Mouse (Mus musculus) megakaryocyte, embryonic 14.5 days (primary cell): ENCODE measurements around the gene Mcat. TPM values are rescaled to one million over a fixed set of nuclear protein-coding genes. Genes with fewer than 3 reads are reported as not detected.
A peak's percentile ranks its signal among the peaks of the same experiment; 100 is the strongest.

Experiments used
- H3K27me3 ChIP-seq: replicated peaks from 2 replicates; pipeline ENCODE3; 2012; ENCODE audit warnings: inconsistent platforms
- H3K36me3 ChIP-seq: replicated peaks from 2 replicates; pipeline ENCODE3; 2012; ENCODE audit warnings: low read length, inconsistent platforms, mixed read lengths
- H3K4me1 ChIP-seq: 2 replicates; pipeline ENCODE4 v1.6.1; 2012; ENCODE audit warnings: inconsistent platforms
- H3K4me3 ChIP-seq: replicated peaks from 2 replicates; pipeline ENCODE3; 2012; ENCODE audit warnings: moderate library complexity, mild to moderate bottlenecking, inconsistent platforms
- H3K9me3 ChIP-seq: 2 replicates; pipeline ENCODE4 v1.6.1; 2012; ENCODE audit warnings: inconsistent platforms
- FLI1 ChIP-seq: IDR thresholded peaks from 2 replicates; pipeline ENCODE4 v1.6.1; 2012; ENCODE audit warnings: low read length, inconsistent platforms, mixed read lengths
- GATA1 ChIP-seq: IDR thresholded peaks from 3 replicates; pipeline ENCODE4 v1.6.1; 2012; ENCODE audit warnings: mixed read lengths, low read length, inconsistent platforms, borderline replicate concordance
- polyA plus RNA-seq: library from polyadenylated mRNA; stranded (reverse); fragments of >175 nt; gene quantifications from 2 replicates; pipeline ENCODE4 v1.2.3, GENCODE M21; 2012; ENCODE audit warnings: low replicate concordance; ENCODE audit not compliant: insufficient read depth

Gene Mcat
- polyA plus RNA-seq, 1 experiment = 15.3 TPM

DNA sequence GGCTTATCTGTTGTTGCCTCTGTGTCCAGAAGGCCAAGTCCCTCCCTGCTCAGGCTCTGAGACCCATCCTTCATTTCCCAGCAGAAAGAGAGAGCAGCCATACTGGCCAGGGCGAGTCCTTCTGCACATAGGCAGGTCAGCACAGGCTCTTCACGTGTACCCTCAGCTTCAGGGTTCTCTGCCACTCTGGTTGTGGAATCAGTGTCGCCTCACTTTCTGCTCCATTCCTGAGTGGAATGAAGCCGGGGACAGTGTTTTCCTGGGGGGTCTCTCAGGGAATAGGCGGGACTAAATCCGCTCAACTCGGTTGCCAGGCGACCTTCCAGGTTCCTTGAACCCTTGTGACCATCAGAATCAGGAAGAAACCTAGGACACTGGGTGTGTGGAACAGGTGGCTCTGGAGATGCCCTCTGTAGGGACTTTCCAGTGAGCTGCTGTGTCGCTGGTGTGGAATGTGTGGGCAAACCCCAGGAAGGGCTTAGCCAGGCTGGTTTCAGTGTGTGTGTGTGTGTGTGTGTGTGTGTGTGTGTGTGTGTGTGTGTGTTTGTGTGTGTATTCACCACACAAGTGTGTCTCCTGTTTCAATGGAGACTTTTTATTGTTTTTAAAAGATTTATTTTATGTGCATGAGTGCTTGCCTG is 21.8 kb downstream of the Mcat start:
- Histone ChIP-seq H3K27me3 (peaks cover 4% of the 10 kb centered on the region), H3K4me3 (no peak overlapping the region), H3K4me1 (peaks cover 82% of the 10 kb centered on the region), H3K36me3 (peaks cover 51% of the 10 kb centered on the region), H3K9me3 (no peaks in the 10 kb centered on the region)
- no peak for TF ChIP-seq FLI1
- no peak for TF ChIP-seq GATA1

DNA sequence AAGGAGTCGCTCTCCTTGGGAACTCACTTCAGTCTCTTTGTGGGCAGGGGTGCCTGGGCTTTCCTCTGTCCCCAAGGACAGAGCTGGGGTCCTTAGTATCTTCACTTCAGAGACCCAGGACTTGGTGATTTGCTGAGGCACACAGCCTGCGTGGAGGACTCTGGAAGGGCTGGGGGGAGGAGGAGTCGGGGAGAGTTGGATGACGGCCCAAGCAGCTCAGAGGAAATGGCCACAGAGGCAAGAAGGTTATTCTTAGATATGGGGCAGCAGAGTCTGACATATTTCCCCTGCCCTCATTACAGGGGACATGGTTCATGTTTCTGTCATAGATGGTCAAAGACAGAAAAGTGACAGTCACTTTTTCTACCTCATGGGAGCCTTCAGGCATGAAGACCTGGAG is 23.7 kb downstream of the Mcat start:
- peak overlapping the region; percentile 51 for H3K4me3 ChIP-seq
- H3K4me1 ChIP-seq = peaks cover 82% of the 10 kb centered on the region
- H3K36me3 ChIP-seq = peaks cover 33% of the 10 kb centered on the region
- H3K9me3 ChIP-seq = no peaks in the 10 kb centered on the region
- peaks cover 4% of the 10 kb centered on the region for H3K27me3 ChIP-seq
- no peak for TF ChIP-seq FLI1
- no peak for TF ChIP-seq GATA1

DNA sequence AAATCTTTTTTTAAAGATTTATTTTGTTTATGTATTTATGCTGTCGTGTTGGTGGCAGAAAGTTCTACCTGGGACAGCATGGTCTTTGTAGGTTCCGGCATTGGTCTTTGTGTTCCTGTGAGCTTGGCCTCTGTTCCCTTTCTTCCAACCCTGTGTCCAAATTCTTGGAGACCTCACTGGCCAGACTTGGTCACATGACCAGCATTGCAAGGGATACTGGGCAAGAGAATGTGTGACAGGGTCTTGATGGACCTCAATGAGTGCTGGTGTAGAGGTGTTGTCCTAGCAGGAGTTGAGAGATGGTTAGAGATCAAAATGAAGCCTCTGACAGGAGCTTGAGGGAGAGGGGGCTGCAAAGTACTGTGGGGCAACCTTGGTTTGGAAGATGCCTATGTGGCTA is 24.7 kb downstream of the Mcat start:
- no peak for TF ChIP-seq FLI1
- TF ChIP-seq GATA1 = no peak
- H3K4me1 ChIP-seq = peaks cover 89% of the 10 kb centered on the region
- H3K4me3 ChIP-seq = no peak overlapping the region
- peaks cover 26% of the 10 kb centered on the region for H3K36me3 ChIP-seq
- H3K27me3 ChIP-seq = peaks cover 4% of the 10 kb centered on the region
- no peaks in the 10 kb centered on the region for H3K9me3 ChIP-seq

DNA sequence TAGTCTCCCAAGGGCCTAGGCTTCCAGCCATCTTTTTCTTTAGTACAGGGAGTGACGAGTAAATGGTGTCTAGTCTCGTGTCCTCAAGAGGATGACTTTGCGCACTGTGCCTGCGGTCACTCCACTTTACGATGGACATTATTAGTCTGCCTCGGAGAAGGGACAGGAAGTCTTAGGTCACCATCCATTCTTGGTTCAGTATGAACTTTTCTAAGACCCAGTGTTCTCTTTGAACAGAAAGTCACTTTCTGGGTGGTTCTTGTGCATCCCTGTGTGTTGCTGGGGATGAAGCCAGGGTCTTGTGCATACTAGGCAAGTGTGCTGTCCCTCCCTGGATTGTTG is 27.7 kb downstream of the Mcat start:
- TF ChIP-seq FLI1 (no peak), GATA1 (no peak)
- peak overlapping the region; percentile 82 for H3K4me3 ChIP-seq

DNA sequence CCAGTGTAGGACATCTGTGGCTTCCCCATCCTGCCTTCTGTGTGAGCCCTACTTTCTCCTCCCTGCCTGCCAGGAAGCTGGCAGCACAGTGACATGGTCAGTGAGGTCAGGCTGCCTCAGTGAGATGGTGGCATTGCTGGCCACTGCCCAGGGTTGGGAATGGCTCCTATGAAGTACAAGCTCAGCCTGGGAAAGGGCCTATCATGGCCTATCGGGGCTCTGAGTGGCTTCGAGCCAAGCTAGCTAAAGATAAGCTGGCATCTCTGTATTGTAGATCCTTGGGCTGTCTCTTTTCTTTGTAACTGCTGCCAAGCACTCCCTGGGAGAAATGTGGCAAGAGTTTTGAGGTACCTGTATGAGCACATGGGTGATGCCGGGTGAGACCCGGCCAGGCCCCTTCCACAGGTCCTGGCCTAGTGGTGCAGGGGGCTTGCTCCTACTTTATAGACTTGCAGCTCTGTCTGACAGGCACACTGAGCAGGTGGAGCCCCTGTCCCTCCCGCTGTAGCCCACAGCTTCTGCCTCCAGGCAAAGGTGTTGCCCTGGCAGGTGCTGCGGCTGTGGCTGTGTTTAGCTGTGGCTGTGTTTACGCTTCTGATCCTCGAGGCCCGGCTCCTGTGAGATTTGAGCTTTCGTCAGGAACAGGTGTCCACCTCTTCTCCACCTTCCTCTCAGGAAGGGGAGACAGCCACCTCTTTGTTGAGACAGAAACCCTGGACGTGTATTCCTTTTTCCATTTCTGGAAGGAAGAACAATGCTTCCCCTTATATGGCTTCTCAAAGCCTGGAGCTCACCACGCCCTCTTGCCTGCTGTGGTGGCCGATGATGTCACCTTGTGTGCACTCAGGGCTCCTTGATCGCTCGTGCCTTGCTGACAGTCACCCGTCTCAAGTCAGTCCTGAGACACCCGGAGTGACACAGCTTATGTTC is 28.4 kb downstream of the Mcat start:
- no peak for TF ChIP-seq GATA1
- no peak for TF ChIP-seq FLI1
- Histone ChIP-seq H3K4me1 (peaks cover 81% of the 10 kb centered on the region), H3K4me3 (peak overlapping the region; percentile 82), H3K27me3 (peaks cover 14% of the 10 kb centered on the region), H3K36me3 (peaks cover 3% of the 10 kb centered on the region), H3K9me3 (peaks cover 4% of the 10 kb centered on the region)

More for the DNA sequence above, 27.7 kb downstream of the Mcat start:
- peaks cover 81% of the 10 kb centered on the region for H3K4me1 ChIP-seq
- H3K9me3 ChIP-seq = peaks cover 4% of the 10 kb centered on the region
- H3K27me3 ChIP-seq = peaks cover 8% of the 10 kb centered on the region
- H3K36me3 ChIP-seq = peaks cover 3% of the 10 kb centered on the region

DNA sequence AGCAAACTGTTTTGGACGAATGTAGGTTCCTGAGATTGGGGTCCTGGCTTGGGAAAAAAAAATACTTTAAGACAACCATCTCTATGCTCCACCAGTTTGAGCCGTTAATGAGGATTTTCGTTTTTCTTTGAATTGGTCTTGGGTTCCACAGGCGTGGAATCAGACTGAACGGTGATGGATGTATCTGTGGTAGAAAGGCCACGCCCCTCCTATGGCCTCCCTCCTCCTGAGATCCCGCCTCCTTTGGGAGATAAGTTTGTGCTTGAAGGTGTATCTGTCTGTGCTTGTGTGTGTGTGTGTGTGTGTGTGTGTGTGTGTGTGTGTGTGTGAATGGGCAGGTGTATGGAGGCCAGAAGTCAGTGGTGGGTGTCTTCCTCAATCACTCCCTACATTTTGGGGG is 31.0 kb downstream of the Mcat start:
- Histone ChIP-seq H3K36me3 (peaks cover 3% of the 10 kb centered on the region), H3K9me3 (peaks cover 4% of the 10 kb centered on the region), H3K4me3 (no peak overlapping the region), H3K27me3 (peaks cover 40% of the 10 kb centered on the region), H3K4me1 (peaks cover 69% of the 10 kb centered on the region)
- TF ChIP-seq FLI1 (no peak), GATA1 (no peak)

DNA sequence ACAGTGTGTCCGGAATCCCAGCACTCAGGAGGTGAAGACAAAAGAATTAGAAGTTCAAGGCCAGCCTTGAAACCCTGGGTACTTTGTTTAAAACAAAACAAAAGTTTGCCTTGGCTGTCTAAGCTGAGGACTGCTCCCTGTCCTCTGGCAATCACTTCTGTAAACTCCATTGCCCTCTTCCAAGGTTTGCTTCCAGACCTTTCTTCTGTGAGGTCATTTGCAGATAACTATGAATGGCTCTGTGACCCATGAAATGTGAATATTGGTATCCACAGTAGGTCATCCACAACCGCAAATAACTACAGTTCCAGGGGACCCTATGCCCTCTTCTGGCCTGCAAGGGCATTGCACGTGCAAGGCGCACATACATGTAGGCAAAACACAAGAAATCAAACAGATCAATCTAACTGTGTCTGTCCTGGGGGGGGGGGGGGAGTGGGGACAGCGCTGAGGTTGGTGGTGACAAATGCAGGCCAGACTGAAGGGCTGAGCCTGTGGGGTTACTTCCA is 31.6 kb downstream of the Mcat start:
- peaks cover 46% of the 10 kb centered on the region for H3K27me3 ChIP-seq
- H3K4me1 ChIP-seq = peaks cover 72% of the 10 kb centered on the region
- TF ChIP-seq FLI1 (no peak), GATA1 (no peak)
- H3K4me3 ChIP-seq = no peak overlapping the region
- peaks cover 3% of the 10 kb centered on the region for H3K36me3 ChIP-seq
- H3K9me3 ChIP-seq = peaks cover 4% of the 10 kb centered on the region

DNA sequence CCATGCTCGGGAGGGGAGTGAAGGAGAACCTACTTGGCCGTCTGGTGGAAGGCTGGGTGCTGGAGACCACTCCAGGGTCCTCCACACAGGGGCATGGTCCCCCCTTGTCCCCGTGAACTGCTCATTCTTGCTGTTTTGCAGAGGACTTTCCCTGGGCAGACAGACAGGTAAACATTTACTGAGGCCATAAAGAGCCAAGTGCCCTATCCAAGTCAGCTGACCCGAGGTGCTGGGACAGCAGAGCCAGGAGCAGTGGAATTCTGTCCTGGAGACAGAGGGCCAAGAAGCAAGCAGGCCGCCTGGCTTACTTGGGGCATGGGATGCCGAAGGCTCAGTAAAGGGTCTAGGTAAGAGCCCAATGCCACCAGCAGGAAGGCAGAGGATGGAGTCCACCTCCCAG is 32.9 kb downstream of the Mcat start:
- Histone ChIP-seq H3K36me3 (peaks cover 3% of the 10 kb centered on the region), H3K4me1 (peaks cover 72% of the 10 kb centered on the region), H3K4me3 (no peak overlapping the region), H3K9me3 (peaks cover 4% of the 10 kb centered on the region), H3K27me3 (peaks cover 59% of the 10 kb centered on the region)
- no peak for TF ChIP-seq FLI1
- no peak for TF ChIP-seq GATA1

DNA sequence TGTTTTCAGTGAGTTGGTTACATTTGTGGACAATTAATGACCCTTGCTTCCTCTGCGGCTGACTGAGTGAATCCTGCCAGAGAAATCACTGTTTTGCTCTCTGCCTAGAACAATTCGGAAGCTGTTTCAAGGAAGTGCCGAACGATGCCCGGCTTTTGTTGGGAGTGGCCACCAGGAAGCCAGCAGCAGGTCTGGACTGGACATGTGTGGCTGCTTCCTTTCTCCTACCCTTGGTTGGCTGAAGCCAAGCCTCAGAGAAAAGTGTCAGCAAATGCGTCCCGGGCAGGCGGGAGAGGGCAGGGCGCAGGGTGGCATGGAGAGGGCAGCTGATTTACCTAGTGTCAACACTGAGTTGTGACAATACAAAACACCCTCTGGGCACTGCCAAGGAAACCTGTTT is 33.4 kb downstream of the Mcat start:
- no peak overlapping the region for H3K4me3 ChIP-seq
- no peak for TF ChIP-seq FLI1
- no peak for TF ChIP-seq GATA1
- H3K9me3 ChIP-seq = peaks cover 4% of the 10 kb centered on the region
- H3K36me3 ChIP-seq = peaks cover 3% of the 10 kb centered on the region
- peaks cover 64% of the 10 kb centered on the region for H3K27me3 ChIP-seq
- peaks cover 72% of the 10 kb centered on the region for H3K4me1 ChIP-seq

- no peak overlapping the region for H3K4me3 ChIP-seq
- TF ChIP-seq GATA1 (no peak), FLI1 (no peak)
- H3K36me3 ChIP-seq = peaks cover 1% of the 10 kb centered on the region
- peaks cover 4% of the 10 kb centered on the region for H3K9me3 ChIP-seq
- H3K4me1 ChIP-seq = peaks cover 70% of the 10 kb centered on the region
- peaks cover 69% of the 10 kb centered on the region for H3K27me3 ChIP-seq
These were observed 33.8 kb downstream of the Mcat start for GRCm38 (mm10) chr15:83529765-83530164.
